Mouse (Mus musculus) forebrain, embryonic 12.5 days (tissue): Measurements from ENCODE around the gene Ostf1. TPM values are rescaled to one million over a fixed set of nuclear protein-coding genes. Genes with fewer than 3 reads are reported as not detected.

Source experiments
- ATAC-seq: fragments of 200-750 bp; cut with Nextera tagmentation; 2 replicates; pipeline ENCODE4 v1.8.0; 2017; ENCODE audit warnings: moderate TSS enrichment; ENCODE audit not compliant: low FRiP score
- H3K27ac ChIP-seq: fragments of 300-500 bp; sonication (generic); 2 replicates; pipeline ENCODE4 v1.5.1; 2016; ENCODE audit warnings: mild to moderate bottlenecking
- H3K27me3 ChIP-seq: fragments of 300-500 bp; sonication (generic); 2 replicates; pipeline ENCODE4 v1.6.1; 2016; ENCODE audit warnings: mild to moderate bottlenecking
- H3K36me3 ChIP-seq: fragments of 300-500 bp; sonication (generic); replicated peaks from 2 replicates; pipeline ENCODE4 v1.6.1; 2016; ENCODE audit warnings: mild to moderate bottlenecking
- H3K4me1 ChIP-seq: fragments of 300-500 bp; sonication (generic); 2 replicates; pipeline ENCODE4 v1.6.1; 2016
- H3K4me2 ChIP-seq: fragments of 300-500 bp; sonication (generic); 2 replicates; pipeline ENCODE4 v1.6.1; 2016; ENCODE audit warnings: mild to moderate bottlenecking, moderate library complexity
- H3K4me3 ChIP-seq: fragments of 300-500 bp; sonication (generic); replicated peaks from 2 replicates; pipeline ENCODE4 v1.5.1; 2016; ENCODE audit warnings: mild to moderate bottlenecking
- H3K9ac ChIP-seq: fragments of 300-500 bp; sonication (generic); 2 replicates; pipeline ENCODE4 v1.6.1; 2016; ENCODE audit warnings: mild to moderate bottlenecking
- H3K9me3 ChIP-seq: fragments of 300-500 bp; sonication (generic); 2 replicates; pipeline ENCODE4 v1.6.1; 2016
- WGBS: fragments of 180-500 bp; shearing (Covaris S2); methylation state at CpG from one replicate; pipeline ENCODE4 v1.1.7; 2016; 5-methylcytosine and 5-hydroxymethylcytosine counted together
- polyA plus RNA-seq: library from polyadenylated mRNA; unstranded; fragments of >200 nt; fragmentation: Nextera tagmentation; extraction: Ambion mirVana; gene quantifications from 2 replicates; pipeline ENCODE4 v1.2.1, GENCODE M21; 2016

The Ostf1 gene
- polyA plus RNA-seq, 1 experiment from 2014 or later, result 28.1 TPM

DNA sequence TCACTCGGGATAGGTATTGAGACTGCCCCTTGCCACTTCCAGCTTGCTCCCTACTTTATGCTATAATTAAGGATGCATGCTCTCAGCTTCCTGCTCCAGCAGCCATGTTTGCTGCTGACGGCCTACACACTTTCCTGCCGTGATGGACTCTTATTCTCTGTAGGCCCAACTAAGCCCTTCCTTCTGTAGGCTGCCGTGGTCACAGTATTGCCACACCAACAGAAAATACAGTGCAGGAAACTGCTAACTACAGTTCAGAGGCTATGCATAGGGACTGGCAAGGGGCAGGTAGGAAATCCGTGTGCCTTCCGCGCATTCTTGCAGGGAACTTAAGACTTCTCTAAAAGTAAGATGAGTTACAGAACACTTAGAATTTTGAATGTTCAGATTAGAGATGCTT is 17.3 kb downstream of the Ostf1 start:
- Histone ChIP-seq H3K4me1 (no peaks in the 10 kb centered on the region), H3K27ac (no peak overlapping the region), H3K9ac (no peak overlapping the region), H3K36me3 (no peaks in the 10 kb centered on the region), H3K4me3 (no peak overlapping the region), H3K9me3 (no peaks in the 10 kb centered on the region), H3K4me2 (no peak overlapping the region), H3K27me3 (no peaks in the 10 kb centered on the region)
- no peak for ATAC-seq
- WGBS, result 86% methylated on average over 7 of the region's 7 CpGs

DNA sequence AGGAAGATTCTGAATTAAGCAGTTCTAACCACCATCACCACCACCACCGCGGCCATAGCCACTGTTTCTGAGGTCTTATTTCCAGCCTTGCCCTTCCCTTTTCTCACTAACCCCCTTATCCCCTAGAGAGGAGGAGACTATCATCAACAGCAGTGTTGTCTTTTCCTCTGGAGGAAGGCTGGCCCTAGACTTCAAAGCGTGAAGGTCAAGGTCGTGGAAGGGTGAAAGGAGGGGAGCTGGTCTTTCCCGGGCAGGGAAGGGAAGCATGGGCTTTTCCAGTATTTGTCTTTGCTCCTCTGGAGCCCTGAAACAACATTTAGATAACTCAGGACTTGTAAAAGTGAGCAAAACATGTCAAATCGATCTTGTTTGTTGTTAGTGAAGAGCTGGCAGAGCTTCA is 22.6 kb downstream of the Ostf1 start:
- WGBS, result 85% methylated on average over 6 of the region's 6 CpGs
- ATAC-seq, result no peak

DNA sequence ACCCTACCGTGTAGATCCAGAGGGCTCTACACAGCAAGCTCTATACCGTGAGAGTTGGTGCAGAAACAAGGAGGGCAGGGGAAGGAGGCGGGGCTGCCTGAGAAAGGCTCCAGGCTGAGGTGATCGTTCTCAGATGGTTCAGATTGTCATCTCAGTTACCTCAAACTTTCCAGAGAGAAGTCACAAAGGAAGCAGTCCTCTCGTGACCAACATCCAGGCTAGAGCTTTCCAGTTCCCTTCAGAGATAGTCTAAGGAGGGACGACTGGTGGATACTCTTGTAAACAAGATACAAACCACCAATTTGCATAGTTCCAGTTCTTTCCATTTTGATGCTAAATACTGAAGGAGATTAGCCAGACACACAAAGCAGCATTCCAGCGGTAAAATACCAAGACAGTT is 23.7 kb downstream of the Ostf1 start:
- Histone ChIP-seq H3K9ac (no peak overlapping the region), H3K4me2 (no peak overlapping the region), H3K27ac (no peak overlapping the region), H3K9me3 (no peaks in the 10 kb centered on the region), H3K4me1 (peaks cover 3% of the 10 kb centered on the region; the same call in 1 of the 2 replicates), H3K27me3 (no peaks in the 10 kb centered on the region), H3K36me3 (no peaks in the 10 kb centered on the region), H3K4me3 (no peak overlapping the region)
- WGBS, result 53% methylated on average over 7 of the region's 7 CpGs
- ATAC-seq, result no peak

More for the DNA sequence above, 22.6 kb downstream of the Ostf1 start:
- no peak overlapping the region for H3K4me2 ChIP-seq
- H3K27ac ChIP-seq, result no peak overlapping the region
- no peaks in the 10 kb centered on the region for H3K36me3 ChIP-seq
- H3K4me3 ChIP-seq, result no peak overlapping the region
- H3K9ac ChIP-seq, result no peak overlapping the region
- peaks cover 3% of the 10 kb centered on the region; the same call in 1 of the 2 replicates for H3K4me1 ChIP-seq
- no peaks in the 10 kb centered on the region for H3K27me3 ChIP-seq
- H3K9me3 ChIP-seq, result no peaks in the 10 kb centered on the region

DNA sequence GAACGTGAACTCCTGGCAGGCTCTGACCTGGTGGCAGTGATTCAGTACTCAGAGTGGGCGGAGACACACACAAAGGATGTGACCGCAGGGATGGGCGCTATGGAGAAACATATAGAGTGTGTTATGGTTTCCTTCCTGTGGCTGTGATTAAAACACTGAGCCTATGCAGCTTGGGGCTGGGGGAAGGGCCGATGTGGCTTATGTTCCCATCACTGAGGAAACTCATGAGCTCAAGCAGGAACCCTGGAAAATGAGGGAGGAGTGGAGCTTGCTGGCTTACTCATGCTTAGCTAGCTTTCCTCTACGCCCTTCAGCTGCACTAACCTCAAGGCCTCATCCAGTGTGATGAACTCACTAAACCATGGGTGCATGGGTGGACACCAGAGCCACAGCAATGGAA is 28.6 kb downstream of the Ostf1 start:
- Histone ChIP-seq H3K4me1 (peaks cover 1% of the 10 kb centered on the region; the same call in 1 of the 2 replicates), H3K9me3 (no peaks in the 10 kb centered on the region), H3K4me3 (no peak overlapping the region), H3K27me3 (no peaks in the 10 kb centered on the region), H3K9ac (no peak overlapping the region), H3K4me2 (no peak overlapping the region), H3K27ac (no peak overlapping the region), H3K36me3 (no peaks in the 10 kb centered on the region)
- ATAC-seq, result no peak
- WGBS, result 78% methylated on average over 6 of the region's 6 CpGs

DNA sequence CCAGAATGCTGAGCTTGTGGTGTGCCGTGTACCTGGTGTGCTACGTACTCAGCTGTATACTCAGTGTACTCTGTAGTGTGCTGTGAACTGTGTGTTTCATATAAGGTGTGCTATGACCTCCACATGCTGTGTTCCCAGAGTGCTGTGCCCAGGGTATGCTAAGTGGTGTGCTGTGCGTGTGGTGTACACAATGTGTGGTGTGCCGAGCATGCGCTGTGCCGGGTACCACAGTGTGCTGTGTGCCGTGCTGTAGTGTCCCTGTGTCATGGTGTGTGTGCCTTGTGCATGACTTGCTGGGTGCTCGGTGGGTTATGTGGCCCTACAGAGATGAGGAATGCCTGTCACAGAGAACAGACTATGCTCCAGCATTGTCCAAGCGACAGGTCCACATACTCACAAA is 31.0 kb downstream of the Ostf1 start:
- H3K4me3 ChIP-seq, result no peak overlapping the region

DNA sequence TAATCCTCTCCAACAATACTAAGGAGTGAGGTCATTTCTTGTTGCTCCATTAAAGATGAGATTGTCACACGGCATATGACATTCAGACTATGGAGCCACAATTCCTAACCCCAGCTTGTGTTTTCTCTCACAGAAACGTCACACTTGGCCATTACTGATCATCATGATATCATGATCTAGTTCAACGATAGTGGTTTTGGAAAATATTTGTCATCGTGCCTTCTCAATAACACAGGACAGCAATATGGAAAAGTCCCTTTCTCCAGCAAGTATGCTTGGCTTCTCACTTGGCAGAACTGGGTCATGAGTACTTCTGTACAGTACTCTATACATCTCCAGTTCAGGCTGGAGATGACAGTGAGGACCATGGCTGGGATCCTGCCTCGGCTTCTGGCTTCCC is 32.0 kb downstream of the Ostf1 start:
- WGBS, result 92% methylated on average over 5 of the region's 5 CpGs
- no peak overlapping the region for H3K9ac ChIP-seq
- ATAC-seq, result no peak
- H3K4me3 ChIP-seq, result no peak overlapping the region
- no peak overlapping the region for H3K4me2 ChIP-seq
- H3K36me3 ChIP-seq, result no peaks in the 10 kb centered on the region
- H3K4me1 ChIP-seq, result no peaks in the 10 kb centered on the region
- no peak overlapping the region for H3K27ac ChIP-seq
- H3K9me3 ChIP-seq, result no peaks in the 10 kb centered on the region
- no peaks in the 10 kb centered on the region for H3K27me3 ChIP-seq

More for the DNA sequence above, 31.0 kb downstream of the Ostf1 start:
- Histone ChIP-seq H3K9ac (no peak overlapping the region), H3K27me3 (no peaks in the 10 kb centered on the region), H3K4me2 (no peak overlapping the region), H3K36me3 (no peaks in the 10 kb centered on the region), H3K9me3 (no peaks in the 10 kb centered on the region), H3K27ac (no peak overlapping the region), H3K4me1 (no peaks in the 10 kb centered on the region)
- 96% methylated on average over 9 of the region's 9 CpGs for WGBS
- ATAC-seq, result no peak

DNA sequence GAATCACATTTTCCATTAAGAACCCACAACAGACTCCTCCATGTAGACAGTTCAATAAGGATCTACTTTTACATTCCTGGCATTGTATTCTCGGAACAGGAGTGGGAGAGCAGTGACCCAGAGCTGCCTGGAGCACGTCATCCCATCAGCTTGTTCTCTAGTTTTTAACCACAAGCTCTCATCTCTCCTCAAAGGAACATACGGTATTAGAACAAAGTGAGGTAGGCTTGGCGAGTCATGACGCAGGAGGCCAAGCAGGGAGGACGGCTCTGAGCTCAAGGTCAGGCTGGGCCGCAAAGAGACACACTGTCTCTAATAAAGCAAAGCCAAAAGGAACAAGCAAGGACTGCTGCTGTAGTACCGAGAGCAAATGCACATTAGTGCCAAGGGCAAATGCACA is 32.6 kb downstream of the Ostf1 start:
- Histone ChIP-seq H3K4me1 (no peaks in the 10 kb centered on the region), H3K36me3 (no peaks in the 10 kb centered on the region), H3K4me3 (no peak overlapping the region), H3K9ac (no peak overlapping the region), H3K27me3 (no peaks in the 10 kb centered on the region), H3K4me2 (no peak overlapping the region), H3K9me3 (no peaks in the 10 kb centered on the region), H3K27ac (no peak overlapping the region)
- WGBS, result 81% methylated on average over 8 of the region's 8 CpGs
- ATAC-seq, result no peak

DNA sequence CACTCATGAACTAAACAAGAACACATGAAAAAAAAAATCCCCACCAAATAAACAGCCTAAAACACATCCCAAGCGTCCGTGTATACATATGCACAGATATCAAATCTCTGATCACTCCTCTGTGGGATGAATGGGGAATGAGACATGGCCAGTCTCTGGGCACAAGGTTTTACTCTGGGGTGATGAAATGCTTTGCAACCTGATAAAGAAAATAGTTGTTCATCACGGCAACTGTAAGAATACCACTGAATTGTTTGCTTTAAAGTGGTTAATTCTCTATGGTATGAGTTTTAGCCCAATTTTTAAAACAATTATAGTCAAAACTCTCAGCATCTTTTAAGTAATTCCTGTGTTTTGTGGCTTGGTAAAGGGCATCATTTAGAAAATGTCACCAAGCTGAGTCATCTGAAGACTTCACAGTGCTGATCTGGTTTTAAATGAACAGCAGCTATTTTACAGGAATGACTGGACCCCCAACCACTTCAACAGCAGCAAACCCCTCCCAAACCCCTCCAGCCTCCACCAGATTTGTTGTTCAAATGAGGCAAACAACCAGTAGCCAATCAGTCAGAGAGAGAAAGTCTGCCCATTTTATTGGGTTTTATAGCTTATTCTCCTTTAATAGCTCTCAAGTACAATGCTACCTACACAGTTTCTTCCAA is 33.2 kb downstream of the Ostf1 start:
- no peaks in the 10 kb centered on the region for H3K36me3 ChIP-seq
- 88% methylated on average over 3 of the region's 3 CpGs for WGBS
- H3K4me1 ChIP-seq, result no peaks in the 10 kb centered on the region
- no peak overlapping the region for H3K4me2 ChIP-seq
- no peaks in the 10 kb centered on the region for H3K9me3 ChIP-seq
- no peaks in the 10 kb centered on the region for H3K27me3 ChIP-seq
- no peak overlapping the region for H3K4me3 ChIP-seq
- no peak overlapping the region for H3K27ac ChIP-seq
- no peak overlapping the region for H3K9ac ChIP-seq
- ATAC-seq, result no peak

DNA sequence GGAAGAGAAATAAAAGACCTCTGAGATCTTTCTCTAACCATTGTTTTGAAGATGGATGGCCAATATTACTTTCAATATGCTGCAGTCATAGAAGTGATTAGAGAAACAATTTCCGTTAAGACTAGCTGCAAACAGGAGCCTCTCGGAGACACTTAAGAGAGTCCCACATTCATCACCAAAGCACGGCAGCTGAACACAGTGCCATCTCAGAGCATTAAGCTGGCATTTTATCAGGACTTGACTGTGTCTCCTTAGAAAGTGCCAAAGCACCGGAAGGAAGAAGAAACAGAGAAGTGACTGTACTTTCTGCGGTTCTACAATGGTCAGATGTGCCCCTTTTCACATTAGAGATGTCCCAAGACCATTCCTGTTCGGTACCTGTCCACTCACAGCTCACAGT is 33.9 kb downstream of the Ostf1 start:
- ATAC-seq, result no peak
- H3K27me3 ChIP-seq, result no peaks in the 10 kb centered on the region
- no peak overlapping the region for H3K4me3 ChIP-seq
- H3K27ac ChIP-seq, result no peak overlapping the region
- 89% methylated on average over 6 of the region's 6 CpGs for WGBS
- no peaks in the 10 kb centered on the region for H3K36me3 ChIP-seq
- H3K4me1 ChIP-seq, result no peaks in the 10 kb centered on the region
- H3K9ac ChIP-seq, result no peak overlapping the region
- no peak overlapping the region for H3K4me2 ChIP-seq
- no peaks in the 10 kb centered on the region for H3K9me3 ChIP-seq

DNA sequence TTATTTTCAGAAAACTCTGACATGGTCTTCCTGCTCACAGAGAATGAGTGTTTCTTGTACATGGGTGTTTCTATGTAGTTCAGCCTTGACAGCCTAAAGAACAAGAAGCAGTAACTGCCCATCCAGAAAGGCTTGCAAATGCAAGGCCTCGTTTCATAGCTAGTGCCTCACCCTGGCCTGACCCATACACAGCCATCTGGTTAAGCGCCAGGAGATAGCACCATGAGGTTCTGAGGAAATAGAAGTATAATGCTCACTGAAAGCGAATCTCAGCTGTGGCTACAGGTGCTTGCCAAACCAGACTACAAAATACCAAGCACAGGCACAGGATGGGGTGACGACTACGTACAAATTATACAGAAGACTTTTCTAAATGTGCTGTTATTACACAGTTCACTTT is 34.7 kb downstream of the Ostf1 start:
- Histone ChIP-seq H3K36me3 (no peaks in the 10 kb centered on the region), H3K27me3 (no peaks in the 10 kb centered on the region), H3K4me1 (peaks cover 3% of the 10 kb centered on the region; the same call in 1 of the 2 replicates), H3K27ac (no peak overlapping the region), H3K9ac (no peak overlapping the region), H3K4me2 (no peak overlapping the region), H3K9me3 (no peaks in the 10 kb centered on the region), H3K4me3 (no peak overlapping the region)
- no peak for ATAC-seq
- 88% methylated on average over 5 of the region's 5 CpGs for WGBS

DNA sequence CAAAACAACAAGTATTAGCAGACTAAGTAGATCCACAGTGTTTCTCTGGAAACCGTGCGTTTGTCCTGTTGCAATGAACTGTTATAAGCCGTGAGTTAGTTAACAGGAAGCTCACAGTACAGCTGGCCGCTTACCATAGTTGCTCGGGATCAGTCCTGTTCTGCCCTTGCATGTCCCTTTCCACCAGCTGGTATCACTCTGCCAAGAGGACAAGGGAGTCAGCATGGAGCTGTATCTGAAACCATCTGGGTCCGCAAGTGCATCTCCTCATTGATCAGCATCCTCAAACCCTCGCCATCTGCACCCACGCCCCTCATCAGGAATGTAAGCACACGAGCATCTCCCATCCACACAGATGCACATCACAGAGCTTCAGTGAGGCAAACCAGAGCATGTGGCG is 37.9 kb downstream of the Ostf1 start:
- H3K4me3 ChIP-seq, result no peak overlapping the region
- no peaks in the 10 kb centered on the region for H3K9me3 ChIP-seq
- H3K4me2 ChIP-seq, result no peak overlapping the region
- 87% methylated on average over 10 of the region's 10 CpGs for WGBS
- no peak overlapping the region for H3K27ac ChIP-seq
- no peak for ATAC-seq
- H3K9ac ChIP-seq, result no peak overlapping the region
- no peaks in the 10 kb centered on the region for H3K27me3 ChIP-seq
- H3K36me3 ChIP-seq, result no peaks in the 10 kb centered on the region
- H3K4me1 ChIP-seq, result peaks cover 21% of the 10 kb centered on the region

DNA sequence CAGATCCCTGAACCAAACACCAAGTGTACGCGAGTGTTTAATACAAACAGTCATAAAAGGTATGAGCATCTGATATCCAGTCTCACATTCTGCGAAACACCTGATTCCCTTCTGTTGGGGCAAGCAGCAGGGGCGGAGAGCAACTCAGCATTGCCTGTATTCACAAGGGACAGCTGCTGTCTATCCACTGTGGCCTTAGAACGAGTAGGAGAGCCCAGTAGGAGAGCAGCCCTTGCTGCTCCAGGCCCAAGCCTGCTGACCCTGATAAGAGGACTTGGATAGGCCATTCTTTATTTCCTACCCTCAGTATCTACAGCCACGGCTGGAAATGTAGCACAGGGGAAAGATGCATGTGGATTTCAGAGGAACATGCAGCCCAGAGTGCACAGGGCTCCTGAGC is 38.7 kb downstream of the Ostf1 start:
- H3K36me3 ChIP-seq, result no peaks in the 10 kb centered on the region
- no peaks in the 10 kb centered on the region for H3K27me3 ChIP-seq
- H3K4me1 ChIP-seq, result peaks cover 21% of the 10 kb centered on the region
- H3K4me3 ChIP-seq, result no peak overlapping the region
- no peak overlapping the region for H3K9ac ChIP-seq
- no peak for ATAC-seq
- 80% methylated on average over 6 of the region's 6 CpGs for WGBS
- H3K27ac ChIP-seq, result no peak overlapping the region
- H3K4me2 ChIP-seq, result no peak overlapping the region
- H3K9me3 ChIP-seq, result no peaks in the 10 kb centered on the region

DNA sequence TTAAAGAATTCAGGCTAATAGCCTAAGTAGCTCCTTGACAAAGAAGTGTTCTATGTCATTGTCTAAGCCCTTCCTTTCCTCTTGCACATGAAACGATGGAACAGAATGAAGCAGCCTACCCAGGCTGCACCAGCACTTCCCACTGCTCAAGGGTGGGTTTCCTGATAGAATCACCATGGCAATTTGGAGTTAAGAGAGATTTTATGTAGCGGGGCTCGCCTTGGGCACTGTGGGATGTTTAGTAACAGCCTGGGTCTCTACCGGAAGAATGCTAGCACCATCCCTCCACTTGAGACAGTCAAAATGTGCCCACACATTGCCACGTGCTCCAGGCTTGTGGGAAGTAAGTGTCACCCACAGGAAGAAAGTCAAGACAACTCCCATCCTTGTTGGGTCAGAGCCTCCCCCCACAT is 40.7 kb downstream of the Ostf1 start:
- WGBS, result 41% methylated on average over 5 of the region's 5 CpGs
- H3K4me3 ChIP-seq, result no peak overlapping the region
- H3K27ac ChIP-seq, result no peak overlapping the region
- no peaks in the 10 kb centered on the region for H3K9me3 ChIP-seq
- no peaks in the 10 kb centered on the region for H3K36me3 ChIP-seq
- H3K9ac ChIP-seq, result no peak overlapping the region
- peaks cover 21% of the 10 kb centered on the region for H3K4me1 ChIP-seq
- no peak overlapping the region for H3K4me2 ChIP-seq
- no peaks in the 10 kb centered on the region for H3K27me3 ChIP-seq
- peak; percentile 44; the same call in 1 of the 2 replicates for ATAC-seq
